Mouse (Mus musculus): ENCODE measurements around the gene Rnls.

DNA sequence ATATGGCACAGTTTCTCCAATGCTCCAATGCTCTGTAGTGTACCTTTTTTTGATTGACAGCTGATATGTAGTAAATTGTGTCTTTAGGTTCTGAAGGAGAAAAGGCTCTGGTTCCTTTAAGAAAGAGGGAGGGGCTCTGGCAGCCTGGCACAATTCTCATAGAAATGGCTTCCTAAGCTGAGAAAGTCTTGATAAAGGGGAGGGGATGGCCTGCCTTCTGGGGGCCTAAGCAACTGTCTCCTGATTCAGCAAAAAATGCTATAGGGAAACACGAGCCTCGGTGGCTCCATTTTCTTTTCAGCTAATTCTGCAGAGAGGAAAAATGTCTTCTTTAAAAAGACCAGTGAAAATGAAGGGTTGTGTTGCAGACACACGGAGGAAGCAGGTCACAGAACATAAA lies 300.8 kb downstream of the Rnls start:
- TF ChIP-seq CTCF (IDR thresholded peaks at IDR 0.05; ENCODE audit: control insufficient read depth, insufficient read depth, insufficient replicate concordance, low read depth, low read length) (no peak), POLR2A (IDR thresholded peaks at IDR 0.05; ENCODE audit: control insufficient read depth, low read depth, low read length) (no peak)

Measured in testis, adult 2 months (tissue).